Mouse (Mus musculus) natural killer cell, adult 2 months (primary cell): ENCODE results near the gene Islr.

ENCODE experiments used
- DNase-seq, 2 experiments: peaks; one replicate each; pipeline ENCODE4 v3.0.0; 2022; ENCODE audit warnings: low spot score in 2 of 2

The Islr gene

DNA sequence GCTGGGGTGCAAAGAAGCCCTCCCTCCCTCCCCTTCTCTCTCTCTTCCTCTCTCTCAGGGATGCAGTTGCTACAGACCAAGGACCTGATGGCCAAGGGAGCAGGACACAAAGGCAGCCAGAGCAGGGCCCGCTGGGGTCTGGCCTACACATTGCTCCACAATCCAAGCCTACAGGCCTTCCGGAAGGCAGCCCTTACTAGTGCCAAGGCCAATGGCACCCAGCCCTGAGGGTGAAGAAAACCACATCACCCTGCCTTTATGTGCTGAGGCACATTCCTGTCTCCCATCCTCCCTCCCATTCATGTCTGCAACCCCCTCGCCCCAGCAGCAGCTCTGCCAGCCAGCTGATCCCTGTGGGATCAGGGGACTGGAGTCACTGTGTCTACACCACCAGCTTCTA lies 51.0 kb downstream of the Islr start:
- no peak for DNase-seq

- DNase-seq = no peak
Measured at GRCm38 (mm10) chr9:58150733-58151361, 53.3 kb downstream of the Islr start.

- no peak for DNase-seq
Measured at GRCm38 (mm10) chr9:58148806-58149205, 55.3 kb downstream of the Islr start.

DNA sequence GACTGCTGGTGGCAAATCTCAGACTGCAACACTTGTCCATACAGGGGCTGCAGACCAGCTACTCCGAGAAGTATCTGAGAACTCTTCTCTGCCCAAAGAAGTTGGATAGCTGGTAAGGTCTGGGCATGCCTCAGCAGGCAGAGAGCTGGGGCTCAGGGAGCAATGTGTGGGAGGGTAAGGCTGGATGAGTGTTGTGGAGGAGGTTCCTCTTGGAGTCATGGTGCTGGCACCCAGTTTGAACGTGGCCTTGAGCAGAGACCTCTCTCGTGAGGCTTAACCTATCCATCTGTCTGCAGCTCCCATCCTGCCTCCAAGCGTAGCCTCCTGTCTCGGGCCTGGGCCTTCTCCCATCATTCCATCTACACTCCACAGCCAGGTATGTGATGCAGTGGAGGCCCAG lies 58.7 kb downstream of the Islr start:
- no peak for DNase-seq

GRCm38 (mm10) chr9:58144664-58145063 lies 59.4 kb downstream of the Islr start:
- no peak for DNase-seq

GRCm38 (mm10) chr9:58143419-58143818 lies 60.7 kb downstream of the Islr start:
- DNase-seq = no peak

- peak in 1 of 2 experiments; percentile 19 for DNase-seq
Measured at GRCm38 (mm10) chr9:58139947-58140346, 64.2 kb downstream of the Islr start.

- DNase-seq = no peak
Measured at GRCm38 (mm10) chr9:58135921-58136321, 68.2 kb downstream of the Islr start.

DNA sequence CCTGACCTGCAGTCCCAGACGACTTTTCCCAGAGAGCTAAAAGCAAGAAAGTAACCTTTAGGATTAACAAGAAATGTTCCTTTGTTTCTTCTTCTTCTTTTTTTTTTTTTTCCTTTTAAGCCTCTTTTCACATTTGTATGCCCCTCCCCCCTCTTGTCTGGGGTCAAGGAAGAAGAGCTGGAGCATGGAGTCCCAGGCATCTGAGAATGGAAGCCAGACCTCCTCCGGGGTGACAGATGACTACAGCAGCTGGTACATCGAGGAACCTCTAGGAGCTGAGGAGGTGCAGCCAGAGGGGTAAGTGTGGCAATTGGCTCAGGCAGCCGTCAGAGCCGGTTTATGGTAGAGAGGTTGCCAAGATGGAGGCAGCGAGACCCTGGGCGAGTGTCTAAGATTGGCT lies 69.2 kb downstream of the Islr start:
- no peak for DNase-seq

GRCm38 (mm10) chr9:58133893-58134884 lies 69.9 kb downstream of the Islr start:
- no peak for DNase-seq

GRCm38 (mm10) chr9:58131735-58132134 lies 72.4 kb downstream of the Islr start:
- DNase-seq = no peak

DNA sequence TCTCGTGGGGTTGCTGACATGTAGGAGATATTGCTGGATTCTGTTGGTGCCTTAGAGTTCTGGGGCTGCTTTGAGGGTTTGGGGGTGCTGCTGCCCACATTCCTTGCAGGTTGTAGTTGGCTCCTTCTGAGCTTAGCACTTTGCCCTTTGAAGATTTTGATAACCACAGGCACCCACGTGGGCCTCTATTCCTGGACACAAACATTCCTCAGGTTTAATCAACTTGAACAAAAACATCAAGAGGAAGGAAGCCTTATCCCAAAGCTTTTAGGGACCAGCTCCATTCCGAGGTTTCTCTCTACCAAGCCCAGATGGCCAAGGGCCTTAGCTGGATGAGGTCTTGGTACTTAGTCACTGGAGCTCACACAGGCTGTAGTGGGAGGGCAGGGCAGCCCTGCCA lies 73.2 kb downstream of the Islr start:
- no peak for DNase-seq

GRCm38 (mm10) chr9:58129508-58129907 lies 74.6 kb downstream of the Islr start:
- DNase-seq = no peak

DNA sequence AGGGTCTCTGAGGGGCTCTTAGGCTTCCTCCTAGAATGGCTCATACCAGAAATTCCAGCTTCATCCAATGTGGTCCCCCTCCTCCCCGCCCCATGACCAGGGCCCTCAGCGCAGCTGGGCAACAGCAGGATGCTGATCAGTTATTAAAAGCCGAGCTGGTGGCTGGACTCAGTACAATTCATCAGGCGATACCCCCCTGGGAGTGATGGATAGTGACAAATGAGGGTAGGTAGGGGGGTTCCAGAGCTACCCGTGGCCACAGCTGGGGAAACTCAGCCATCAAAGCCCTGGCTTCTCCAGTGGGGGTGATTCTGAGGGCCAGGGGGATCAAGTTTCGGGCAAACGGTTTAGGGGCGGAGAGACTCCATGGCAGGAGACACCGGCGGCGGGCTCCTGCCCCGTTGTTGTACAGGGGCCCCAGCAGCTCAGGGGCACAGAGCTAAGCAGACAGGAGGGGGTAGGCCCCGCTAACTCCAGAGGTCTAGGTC lies 75.1 kb downstream of the Islr start:
- no peak for DNase-seq

DNA sequence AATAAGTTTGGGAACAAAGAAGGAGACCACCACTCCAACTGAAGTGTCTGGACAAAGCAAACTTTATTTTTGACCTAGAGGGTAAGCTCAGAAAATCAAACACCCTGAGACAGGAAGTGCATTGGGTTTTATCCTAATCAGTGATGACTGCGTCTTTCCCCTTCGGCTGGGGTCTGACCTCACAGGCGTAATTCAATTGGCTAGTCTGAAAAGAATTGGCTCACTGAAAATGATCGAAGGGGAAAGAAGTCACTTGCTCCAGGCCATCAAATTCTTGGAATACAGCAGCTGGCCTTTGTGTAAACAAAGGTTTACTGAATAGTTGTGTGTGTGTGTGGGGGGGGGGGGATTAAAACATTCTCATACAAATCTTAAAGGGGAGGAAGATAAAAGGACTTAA lies 78.3 kb downstream of the Islr start:
- DNase-seq = no peak

DNA sequence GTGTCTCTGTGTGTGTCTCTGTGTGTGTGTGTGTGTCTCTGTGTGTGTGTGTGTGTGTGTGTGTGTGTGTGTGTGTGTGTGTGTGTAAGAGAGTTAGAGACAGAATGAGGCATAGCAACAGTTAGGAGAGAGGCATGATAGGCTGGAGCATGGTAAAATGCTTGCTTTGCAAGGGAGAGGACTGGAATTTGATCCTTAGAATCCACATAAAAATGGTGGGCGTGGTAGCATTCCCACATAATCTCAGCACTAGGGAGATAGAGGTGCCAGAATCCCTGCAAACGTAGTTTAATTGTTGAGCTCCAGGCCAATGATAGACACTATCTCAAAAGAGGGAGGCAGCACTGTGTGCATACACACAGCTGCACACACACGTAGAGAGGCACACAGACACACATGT lies 79.0 kb downstream of the Islr start:
- no peak for DNase-seq

DNA sequence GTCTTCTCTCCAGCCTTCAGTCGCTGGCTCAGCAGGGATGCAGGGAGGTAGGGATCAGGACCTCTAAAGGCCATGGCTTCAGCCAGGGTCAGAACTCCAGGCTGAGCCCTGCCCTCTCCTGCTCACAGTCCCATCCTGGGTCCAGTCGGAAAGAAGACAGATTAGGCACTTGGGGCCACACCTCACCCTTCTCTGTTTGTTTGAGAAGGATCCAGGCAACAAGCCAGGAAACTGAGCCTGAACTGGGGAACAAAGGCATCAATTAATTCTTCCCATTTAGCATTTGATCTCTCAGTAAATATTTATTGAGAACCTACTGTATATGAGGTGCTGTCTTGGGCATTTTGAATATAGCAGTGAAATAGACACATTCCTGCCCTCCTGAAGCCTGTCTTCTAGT lies 85.4 kb downstream of the Islr start, which contains the start of gene Ccdc33:
Gene Ccdc33, minus strand, starts transcription at position 153 of the 400 bp plus-strand sequence.
- no peak for DNase-seq

GRCm38 (mm10) chr9:58116024-58116651 lies 88.0 kb downstream of the Islr start:
- no peak for DNase-seq

DNA sequence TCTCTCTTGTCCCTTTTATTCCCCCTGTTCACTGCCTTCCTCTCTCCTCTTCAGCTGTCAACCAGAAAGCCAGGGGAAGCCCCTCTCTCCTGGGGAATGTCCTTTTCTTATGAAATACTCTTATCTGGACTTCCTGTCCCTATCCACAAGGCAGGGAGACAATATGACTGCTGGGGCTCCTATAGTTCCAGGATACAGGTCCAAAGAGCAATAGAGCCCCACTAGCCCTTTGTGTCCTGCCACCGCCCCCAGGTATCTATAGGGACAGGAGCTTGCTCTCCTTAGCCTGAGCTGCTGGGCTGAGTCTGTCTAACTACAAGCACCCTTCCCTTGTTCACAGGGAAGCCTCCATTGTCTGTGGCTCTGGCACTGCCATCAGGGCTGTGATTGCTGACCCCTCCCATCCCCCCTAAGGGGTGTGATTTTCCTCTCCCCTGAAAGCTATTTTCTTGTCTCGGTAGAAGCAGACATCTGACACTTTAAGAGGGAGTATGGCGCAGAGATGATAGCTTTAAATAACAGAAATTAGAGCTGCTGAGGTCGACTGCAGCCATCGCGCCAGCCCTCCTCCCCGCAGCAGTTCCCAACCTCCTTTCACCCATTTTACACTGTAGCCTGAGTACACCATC lies 88.7 kb downstream of the Islr start:
- DNase-seq = no peak

DNA sequence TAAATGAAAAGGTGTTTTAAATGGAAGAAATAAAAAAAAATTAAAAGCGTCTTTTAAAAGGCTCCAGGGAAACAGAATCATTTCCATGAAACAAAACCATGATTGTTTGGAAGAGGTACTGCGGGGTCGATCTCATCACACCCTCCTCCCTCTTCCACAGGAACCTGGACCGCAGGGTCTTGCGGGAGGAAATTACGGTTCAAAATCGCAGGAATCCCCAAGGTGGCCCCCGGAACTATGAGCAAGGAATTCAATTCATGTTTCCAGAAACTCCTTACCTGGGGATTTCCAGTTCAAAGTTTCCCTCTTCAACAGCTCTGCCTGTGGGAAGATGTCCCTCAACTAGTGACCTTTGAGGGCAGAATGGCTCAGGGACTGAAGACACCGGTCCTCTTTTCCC lies 90.1 kb downstream of the Islr start:
- DNase-seq = no peak

- DNase-seq = no peak
Measured at GRCm38 (mm10) chr9:58113279-58113884, 90.7 kb downstream of the Islr start.
